Mouse (Mus musculus): ENCODE results near the gene Slc39a8. TPM values are rescaled to one million over a fixed set of nuclear protein-coding genes. Genes with fewer than 3 reads are reported as not detected.
A peak's percentile ranks its signal among the peaks of the same experiment; 100 is the strongest.

Gene Slc39a8
- polyA plus RNA-seq (2015; fragmentation: Nextera tagmentation; extraction: Ambion mirVana): 5.1 and 6.6 TPM in 2 replicates

GRCm38 (mm10) chr3:135825016-135825753, at the start of gene Slc39a8:
Gene Slc39a8, plus strand, starts transcription at chr3:135825279.
- WGBS: 7% methylated on average over 22 of the region's 22 CpGs
- no peaks in the 10 kb centered on the region for H3K9me3 ChIP-seq
- no peak within 1 kb of the TSS for H3K27ac ChIP-seq
- H3K27me3 ChIP-seq: peaks cover 9% of the 10 kb centered on the region; the same call in 1 of the 2 replicates
- no peaks in the 10 kb centered on the region for H3K36me3 ChIP-seq
- ATAC-seq (ENCODE audit: low FRiP score, low read depth): peak; percentile 91
- H3K9ac ChIP-seq: peak within 1 kb of the TSS; percentile 73
- H3K4me2 ChIP-seq (replicated peaks): peak within 1 kb of the TSS; percentile 96
- peak within 1 kb of the TSS; percentile 60 for H3K4me3 ChIP-seq
- H3K4me1 ChIP-seq: peaks cover 12% of the 10 kb centered on the region

DNA sequence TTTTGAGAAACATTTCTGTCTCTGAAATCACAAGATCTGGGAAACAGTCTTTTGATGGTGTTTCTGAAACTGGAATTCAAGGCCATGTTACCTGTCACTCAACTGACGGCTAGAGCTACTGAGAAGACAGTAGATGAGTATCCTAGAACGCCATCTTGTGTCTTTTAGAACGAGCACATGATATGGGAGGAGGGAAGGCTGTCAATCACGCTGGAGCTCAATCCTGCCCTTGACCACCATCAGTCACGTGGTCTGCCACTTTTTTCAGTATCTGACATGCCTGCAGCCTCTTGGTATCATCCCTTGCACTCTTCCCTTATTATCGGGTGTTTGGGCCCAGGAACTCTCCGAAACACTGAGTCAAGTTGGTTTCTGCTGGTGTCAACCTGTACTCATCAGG, 40.0 kb upstream of the Slc39a8 start:
- no peak overlapping the region for H3K4me2 ChIP-seq (replicated peaks)
- H3K27me3 ChIP-seq: no peaks in the 10 kb centered on the region
- no peak overlapping the region for H3K4me3 ChIP-seq
- 83% methylated on average over 7 of the region's 7 CpGs for WGBS
- ATAC-seq (ENCODE audit: low FRiP score, low read depth): no peak
- H3K9me3 ChIP-seq: no peaks in the 10 kb centered on the region
- H3K27ac ChIP-seq: no peak overlapping the region
- H3K9ac ChIP-seq: no peak overlapping the region
- no peaks in the 10 kb centered on the region for H3K36me3 ChIP-seq
- H3K4me1 ChIP-seq: no peaks in the 10 kb centered on the region

GRCm38 (mm10) chr3:135796117-135796516, 29.0 kb upstream of the Slc39a8 start:
- no peak overlapping the region for H3K4me3 ChIP-seq
- H3K9me3 ChIP-seq: no peaks in the 10 kb centered on the region
- H3K4me1 ChIP-seq: 0 out of 2 replicates have a peak, but pooled peaks cover 4% of the 10 kb centered on the region
- H3K27ac ChIP-seq: no peak overlapping the region
- no peak overlapping the region for H3K4me2 ChIP-seq (replicated peaks)
- H3K9ac ChIP-seq: no peak overlapping the region
- no peaks in the 10 kb centered on the region for H3K27me3 ChIP-seq
- H3K36me3 ChIP-seq: no peaks in the 10 kb centered on the region
- ATAC-seq (ENCODE audit: low FRiP score, low read depth): no peak
- WGBS: 91% methylated on average over 6 of the region's 6 CpGs

GRCm38 (mm10) chr3:135798241-135798640, 26.8 kb upstream of the Slc39a8 start:
- Histone ChIP-seq H3K27ac (no peak overlapping the region), H3K36me3 (no peaks in the 10 kb centered on the region), H3K4me3 (no peak overlapping the region), H3K4me2 (replicated peaks) (no peak overlapping the region), H3K9ac (no peak overlapping the region), H3K9me3 (no peaks in the 10 kb centered on the region), H3K4me1 (0 out of 2 replicates have a peak, but pooled peaks cover 4% of the 10 kb centered on the region), H3K27me3 (no peaks in the 10 kb centered on the region)
- ATAC-seq (ENCODE audit: low FRiP score, low read depth): no peak
- 57% methylated on average over 3 of the region's 3 CpGs for WGBS

- Histone ChIP-seq H3K9ac (no peak overlapping the region), H3K27ac (no peak overlapping the region), H3K27me3 (no peaks in the 10 kb centered on the region), H3K9me3 (no peaks in the 10 kb centered on the region), H3K4me2 (replicated peaks) (no peak overlapping the region), H3K4me3 (no peak overlapping the region), H3K4me1 (0 out of 2 replicates have a peak, but pooled peaks cover 4% of the 10 kb centered on the region), H3K36me3 (no peaks in the 10 kb centered on the region)
- 13% methylated on average over 1 of the region's 1 CpGs for WGBS
- no peak; the same call in 1 of the 2 replicates for ATAC-seq (ENCODE audit: low FRiP score, low read depth)
These were observed 26.4 kb upstream of the Slc39a8 start for GRCm38 (mm10) chr3:135798665-135799064.

- 64% methylated on average over 14 of the region's 14 CpGs for WGBS
- H3K4me3 ChIP-seq: no peak overlapping the region
- no peak for ATAC-seq (ENCODE audit: low FRiP score, low read depth)
These were observed 10.4 kb upstream of the Slc39a8 start for GRCm38 (mm10) chr3:135814665-135815064.

DNA sequence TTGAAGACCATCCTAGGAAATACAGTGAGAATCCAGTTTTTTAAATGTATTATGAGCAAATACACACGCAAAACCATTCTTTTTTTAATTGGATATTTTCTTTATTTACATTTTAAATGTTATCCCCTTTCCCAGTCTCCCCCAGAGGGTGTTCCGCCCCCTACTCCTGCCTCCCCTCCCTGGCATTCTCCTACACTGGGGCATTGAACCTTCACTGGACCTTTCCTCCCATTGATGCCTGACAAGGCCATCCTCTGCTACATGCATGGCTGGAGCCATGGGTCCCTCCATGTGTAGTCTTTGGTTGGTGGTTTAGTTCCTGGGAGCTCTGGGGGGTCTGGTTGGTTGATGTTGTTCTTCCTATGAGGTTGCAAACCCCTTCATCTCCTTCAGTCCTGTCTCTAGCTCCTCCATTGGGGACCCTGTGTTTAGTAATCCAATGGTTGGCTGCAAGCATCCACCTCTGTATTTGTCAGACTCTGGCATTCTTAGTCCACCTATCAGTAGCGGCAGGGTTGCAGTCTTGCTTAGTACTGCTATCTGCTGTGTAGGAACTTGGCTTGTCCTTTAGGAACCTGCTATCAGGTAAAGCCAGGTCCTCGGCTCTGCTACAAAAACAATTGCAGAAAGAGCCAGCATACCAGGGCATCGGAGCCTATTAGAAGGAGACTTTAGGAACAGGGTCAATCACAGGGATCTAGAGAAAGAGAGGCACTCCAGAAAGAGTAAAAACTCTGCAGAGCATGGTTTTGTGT, 8.9 kb upstream of the Slc39a8 start:
- H3K36me3 ChIP-seq: no peaks in the 10 kb centered on the region
- WGBS: 91% methylated on average over 5 of the region's 5 CpGs
- no peaks in the 10 kb centered on the region for H3K9me3 ChIP-seq
- no peaks in the 10 kb centered on the region for H3K27me3 ChIP-seq
- no peaks in the 10 kb centered on the region for H3K4me1 ChIP-seq
- no peak overlapping the region for H3K4me3 ChIP-seq
- no peak for ATAC-seq (ENCODE audit: low FRiP score, low read depth)
- no peak overlapping the region for H3K4me2 ChIP-seq (replicated peaks)
- no peak overlapping the region for H3K9ac ChIP-seq
- H3K27ac ChIP-seq: no peak overlapping the region

More at GRCm38 (mm10) chr3:135814665-135815064, 10.4 kb upstream of the Slc39a8 start:
- no peaks in the 10 kb centered on the region for H3K36me3 ChIP-seq
- H3K9ac ChIP-seq: no peak overlapping the region
- H3K9me3 ChIP-seq: no peaks in the 10 kb centered on the region
- no peak overlapping the region for H3K4me2 ChIP-seq (replicated peaks)
- H3K27ac ChIP-seq: no peak overlapping the region
- no peaks in the 10 kb centered on the region for H3K4me1 ChIP-seq
- no peaks in the 10 kb centered on the region for H3K27me3 ChIP-seq

DNA sequence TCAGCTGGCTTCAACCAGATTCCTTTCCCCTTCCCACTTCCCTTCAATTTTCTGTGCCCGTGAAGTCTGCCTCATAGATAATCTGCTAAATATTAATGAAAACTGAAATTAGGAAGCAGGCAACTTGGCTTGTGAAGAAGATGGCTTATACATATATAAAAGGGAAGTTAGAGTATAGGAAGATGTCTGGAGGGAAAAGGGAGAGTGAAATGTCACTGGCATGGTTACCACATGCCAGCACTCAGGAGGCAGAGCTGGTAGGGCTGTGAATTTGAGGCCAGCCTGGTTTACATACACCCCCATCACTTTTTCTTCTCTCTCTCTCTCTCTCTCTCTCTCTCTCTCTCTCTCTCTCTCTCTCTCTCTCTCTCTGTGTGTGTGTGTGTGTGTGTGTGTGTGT, 8.0 kb upstream of the Slc39a8 start:
- 76% methylated on average over 1 of the region's 1 CpGs for WGBS
- no peaks in the 10 kb centered on the region for H3K36me3 ChIP-seq
- H3K4me2 ChIP-seq (replicated peaks): no peak overlapping the region
- no peak overlapping the region for H3K9ac ChIP-seq
- H3K27me3 ChIP-seq: no peaks in the 10 kb centered on the region
- no peaks in the 10 kb centered on the region for H3K4me1 ChIP-seq
- H3K9me3 ChIP-seq: no peaks in the 10 kb centered on the region
- no peak for ATAC-seq (ENCODE audit: low FRiP score, low read depth)
- H3K27ac ChIP-seq: no peak overlapping the region
- no peak overlapping the region for H3K4me3 ChIP-seq

GRCm38 (mm10) chr3:135824436-135824835, 643 bp upstream of the Slc39a8 start:
- ATAC-seq (ENCODE audit: low FRiP score, low read depth): no peak
- Histone ChIP-seq H3K9me3 (no peaks in the 10 kb centered on the region), H3K4me2 (replicated peaks) (no peak overlapping the region; the same call in 1 of the 2 replicates), H3K27me3 (peaks cover 9% of the 10 kb centered on the region; the same call in 1 of the 2 replicates), H3K9ac (no peak overlapping the region), H3K36me3 (no peaks in the 10 kb centered on the region), H3K4me1 (peaks cover 12% of the 10 kb centered on the region), H3K4me3 (no peak overlapping the region), H3K27ac (no peak overlapping the region)
- 28% methylated on average over 1 of the region's 4 CpGs for WGBS

GRCm38 (mm10) chr3:135825754-135826683, 940 bp downstream of the Slc39a8 start:
- WGBS: under 1% methylated on average over 57 of the region's 57 CpGs
- H3K27me3 ChIP-seq: peaks cover 9% of the 10 kb centered on the region; the same call in 1 of the 2 replicates
- H3K36me3 ChIP-seq: no peaks in the 10 kb centered on the region
- peak overlapping the region; percentile 60 for H3K4me3 ChIP-seq
- H3K9me3 ChIP-seq: no peaks in the 10 kb centered on the region
- peak; percentile 61 for ATAC-seq (ENCODE audit: low FRiP score, low read depth)
- no peak overlapping the region for H3K27ac ChIP-seq
- H3K4me1 ChIP-seq: peaks cover 12% of the 10 kb centered on the region
- H3K4me2 ChIP-seq (replicated peaks): peak overlapping the region; percentile 96
- H3K9ac ChIP-seq: peak overlapping the region; percentile 73

DNA sequence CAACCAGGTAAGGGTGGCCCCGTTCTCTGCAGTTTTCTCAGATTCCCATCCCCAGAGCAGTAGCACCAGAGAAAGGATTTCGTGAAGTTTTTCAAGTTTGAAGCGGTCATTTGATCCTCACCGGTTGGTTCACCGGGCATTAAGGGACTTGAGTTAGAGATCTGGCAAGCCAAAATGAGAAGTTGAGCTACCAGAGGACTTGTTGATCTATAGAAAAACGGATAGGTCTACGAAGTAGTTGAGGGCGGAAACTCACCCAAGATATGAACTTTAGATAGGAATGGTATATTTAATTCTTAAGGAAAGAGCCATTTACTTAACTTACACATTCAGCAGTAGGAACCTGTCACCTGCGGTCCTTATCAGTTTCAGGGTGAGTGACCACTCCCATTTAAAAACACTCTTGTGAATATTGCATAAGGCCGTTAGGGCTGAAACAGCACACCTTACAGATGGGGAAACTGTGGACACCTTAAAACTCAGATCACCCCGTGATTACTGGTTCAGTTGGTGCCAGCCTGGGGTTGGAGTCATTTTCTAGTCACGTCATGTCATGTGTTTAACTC, 1.7 kb downstream of the Slc39a8 start:
- Histone ChIP-seq H3K4me1 (peaks cover 12% of the 10 kb centered on the region), H3K9me3 (no peaks in the 10 kb centered on the region), H3K36me3 (no peaks in the 10 kb centered on the region), H3K9ac (peak overlapping the region; percentile 73), H3K4me2 (replicated peaks) (peak overlapping the region; percentile 96), H3K27me3 (peaks cover 9% of the 10 kb centered on the region; the same call in 1 of the 2 replicates), H3K4me3 (peak overlapping the region; percentile 60), H3K27ac (no peak overlapping the region)
- no peak for ATAC-seq (ENCODE audit: low FRiP score, low read depth)
- WGBS: 21% methylated on average over 12 of the region's 12 CpGs

Data from limb, embryonic 13.5 days (tissue).